Mouse (Mus musculus): ENCODE results near the gene Wfdc13.

- TF ChIP-seq EP300 (IDR thresholded peaks at IDR 0.05; ENCODE audit: low read depth in 1 of 2, low read length in 2 of 2): no peak
- TF ChIP-seq CTCF (IDR thresholded peaks at IDR 0.05 in 2 of 3, conservative IDR thresholded peaks at IDR 0.05 in 1 of 3; ENCODE audit: control insufficient read depth in 1 of 3, insufficient read depth in 1 of 3, low read depth in 2 of 3, low read length in 3 of 3, poor library complexity in 1 of 3, severe bottlenecking in 1 of 3): no peak
- no peak for TF ChIP-seq ZMIZ1 (IDR thresholded peaks at IDR 0.05; ENCODE audit: low read depth, low read length)
- no peak for TF ChIP-seq BHLHE40 (IDR thresholded peaks at IDR 0.05; ENCODE audit: borderline replicate concordance, low read depth, low read length)
- TF ChIP-seq POLR2A (IDR thresholded peaks at IDR 0.05; ENCODE audit: control insufficient read depth in 1 of 2, insufficient read depth in 1 of 2, low read depth in 1 of 2, low read length in 2 of 2, poor library complexity in 1 of 2): no peak
- TF ChIP-seq MAFK (IDR thresholded peaks at IDR 0.05; ENCODE audit: borderline replicate concordance, low read depth, low read length): no peak
- TF ChIP-seq USF1 (IDR thresholded peaks at IDR 0.05; ENCODE audit: low read depth, low read length): no peak
- TF ChIP-seq RAD21 (IDR thresholded peaks at IDR 0.05; ENCODE audit: low read depth, low read length): no peak
- no peak for TF ChIP-seq ZC3H11A (IDR thresholded peaks at IDR 0.05; ENCODE audit: low read depth, low read length)
- TF ChIP-seq GATA1 (IDR thresholded peaks at IDR 0.05; ENCODE audit: low read depth, low read length): no peak
Observed at GRCm38 (mm10) chr2:164673987-164674386, 10.9 kb upstream of the Wfdc13 start, which contains the start of gene Wfdc11.
